Mouse (Mus musculus): ENCODE measurements around the gene Uts2b.

- TF ChIP-seq POLR2A (IDR thresholded peaks at IDR 0.05; ENCODE audit: low read depth, low read length) (no peak), CTCF (IDR thresholded peaks at IDR 0.05; ENCODE audit: extremely low read depth, insufficient read length, insufficient replicate concordance, low read depth, low read length) (no peak)
These were observed 47.0 kb upstream of the Uts2b start for GRCm38 (mm10) chr16:27416937-27417584.

All from small intestine, adult 2 months (tissue).